ENCODE assay signal across 13 mouse cellular contexts in genomic region chr11:31362330-31362729, GRCm38 (mm10). TPM values are rescaled to one million over a fixed set of nuclear protein-coding genes. Genes with fewer than 3 reads are reported as not detected.
A peak's percentile ranks its signal among the peaks of the same experiment; 100 is the strongest.
DNase-seq lines count a peak whose midpoint lies in the region; ATAC-seq and TF ChIP-seq lines count a peak whose summit lies in the region.
"Had no signal": no experiment of that assay in that cellular context is flagged by ENCODE, and none has a peak within 500 bp of the region (broad histone marks: within the 10 kb centered on the region; RNA-seq: fewer than 3 reads in every experiment).

No protein-coding gene starts in this region.

- H3K9ac ChIP-seq in kidney, embryonic 16.5 days (replicated peaks; ENCODE audit: low read length) = no peak overlapping the region
- H3K9ac ChIP-seq in heart, adult 2 months (ENCODE audit: low read depth, low read length) = no peak overlapping the region
- no peak overlapping the region for H3K9ac ChIP-seq in limb, embryonic 15.5 days
- H3K9ac ChIP-seq: forebrain, postnatal 0 days; hindbrain, embryonic 14.5 days; liver, embryonic 14.5 days had no signal

- H3K4me1 ChIP-seq in kidney, adult 2 months (ENCODE audit: control insufficient read depth, insufficient read depth, low read length) = no peaks in the 10 kb centered on the region
- no peaks in the 10 kb centered on the region for H3K4me1 ChIP-seq in kidney, embryonic 16.5 days (ENCODE audit: insufficient read depth, low read length)
- peaks cover 4% of the 10 kb centered on the region for H3K4me1 ChIP-seq in heart, adult 2 months (ENCODE audit: control insufficient read depth, insufficient read depth, low read length)
- peaks cover 6% of the 10 kb centered on the region; the same call in 1 of the 2 replicates for H3K4me1 ChIP-seq in limb, embryonic 15.5 days

- no peak for TF ChIP-seq EP300 in heart, adult 2 months (IDR thresholded peaks at IDR 0.05; ENCODE audit: insufficient read depth, low read depth, low read length)

- DNase-seq in adrenal gland, postnatal 14 days = peak; percentile 14
- DNase-seq in adrenal gland, postnatal 36 days = no peak
- peak; percentile 49 for DNase-seq in kidney, adult 2 months
- peak; percentile 45 to 70 for DNase-seq in heart, adult 2 months
- DNase-seq in retina, postnatal 1 day = no peak
- DNase-seq in layer of hippocampus, adult 9-11 months = no peak
- DNase-seq: cerebellum, postnatal 36 days; forebrain, postnatal 0 days had no signal

- H3K4me3 ChIP-seq in kidney, adult 2 months (ENCODE audit: insufficient read depth, low read depth, low read length) = no peak overlapping the region
- no peak overlapping the region for H3K4me3 ChIP-seq in kidney, embryonic 16.5 days (ENCODE audit: low read length)
- no peak overlapping the region for H3K4me3 ChIP-seq in heart, adult 2 months
- no peak overlapping the region for H3K4me3 ChIP-seq in limb, embryonic 15.5 days

- no peaks in the 10 kb centered on the region for H3K36me3 ChIP-seq in kidney, adult 2 months (ENCODE audit: control insufficient read depth, insufficient read depth, low read length)
- H3K36me3 ChIP-seq in kidney, embryonic 16.5 days (ENCODE audit: insufficient read depth, low read length) = no peaks in the 10 kb centered on the region
- H3K36me3 ChIP-seq in heart, adult 2 months (ENCODE audit: control insufficient read depth, insufficient read depth, low read length) = no peaks in the 10 kb centered on the region
- H3K36me3 ChIP-seq in limb, embryonic 15.5 days = no peaks in the 10 kb centered on the region
- H3K36me3 ChIP-seq: G1E had no signal

- H3K4me2 ChIP-seq in kidney, embryonic 16.5 days (replicated peaks; ENCODE audit: low read depth, low read length) = no peak overlapping the region
- H3K4me2 ChIP-seq in limb, embryonic 15.5 days = no peak overlapping the region
- H3K4me2 ChIP-seq: hindbrain, embryonic 14.5 days had no signal

- H3K9me3 ChIP-seq in kidney, embryonic 16.5 days (ENCODE audit: low read length) = no peaks in the 10 kb centered on the region
- no peaks in the 10 kb centered on the region for H3K9me3 ChIP-seq in limb, embryonic 15.5 days
- H3K9me3 ChIP-seq: G1E had no signal

- no peak for ATAC-seq in kidney, embryonic 16.5 days (ENCODE audit: low FRiP score, low TSS enrichment)
- ATAC-seq in limb, embryonic 15.5 days (ENCODE audit: insufficient number of reproducible peaks, low FRiP score, low TSS enrichment, low read depth) = peak; percentile 44; the same call in 1 of the 2 replicates
- ATAC-seq: forebrain, postnatal 0 days had no signal

- H3K27me3 ChIP-seq in kidney, adult 2 months (replicated peaks; ENCODE audit: control insufficient read depth, insufficient read depth, low read length) = no peaks in the 10 kb centered on the region
- peaks cover 9% of the 10 kb centered on the region; the same call in 1 of the 2 replicates for H3K27me3 ChIP-seq in kidney, embryonic 16.5 days (ENCODE audit: insufficient read depth, low read length)
- H3K27me3 ChIP-seq in heart, adult 2 months (ENCODE audit: control insufficient read depth, insufficient read depth, low read length) = no peaks in the 10 kb centered on the region
- H3K27me3 ChIP-seq in limb, embryonic 15.5 days = peaks cover 18% of the 10 kb centered on the region

- 64% methylated on average over 3 of the region's 3 CpGs for WGBS in kidney, adult 2 months
- WGBS in kidney, embryonic 16.5 days = 68% methylated on average over 3 of the region's 3 CpGs
- WGBS in heart, adult 2 months = 32% methylated on average over 3 of the region's 3 CpGs
- WGBS in limb, embryonic 15.5 days = 61% methylated on average over 3 of the region's 3 CpGs

- no peak for TF ChIP-seq CTCF in kidney, adult 2 months (conservative IDR thresholded peaks at IDR 0.05; ENCODE audit: insufficient read depth, insufficient read length, low read depth, low read length)
- TF ChIP-seq CTCF in heart, adult 2 months (IDR thresholded peaks at IDR 0.05) = 0 out of 2 replicates have a peak, but pooled peaks have one; percentile 1

- intact Hi-C loops in heart, adult 2 months (cut with DNase I) = no loop called here

- no peaks in the 10 kb centered on the region for H3K79me2 ChIP-seq in heart, adult 2 months (replicated peaks; ENCODE audit: control insufficient read depth, insufficient read depth, low read length)

- no peak for TF ChIP-seq POLR2A in kidney, adult 2 months (IDR thresholded peaks at IDR 0.05; ENCODE audit: low read depth, low read length)
- no peak for TF ChIP-seq POLR2A in heart, adult 2 months (IDR thresholded peaks at IDR 0.05; ENCODE audit: insufficient read depth, low read depth, low read length)

- no peak overlapping the region for H3K27ac ChIP-seq in kidney, adult 2 months (ENCODE audit: insufficient read depth, low read depth, low read length)
- H3K27ac ChIP-seq in kidney, embryonic 16.5 days (ENCODE audit: low read length) = no peak overlapping the region
- H3K27ac ChIP-seq in heart, adult 2 months = no peak overlapping the region
- H3K27ac ChIP-seq in limb, embryonic 15.5 days = no peak overlapping the region
- H3K27ac ChIP-seq: hindbrain, embryonic 14.5 days; liver, embryonic 14.5 days had no signal

RNA-seq across cellular contexts. Expression of gene Stc2, which starts 7.5 kb away (rescaled TPM):
- total RNA-seq in adrenal gland, postnatal 14 days (2021) = 0.93 and 2.4 TPM in 2 replicates
- 1 to 10 TPM in 1 of 2 experiments, under 1 TPM in 1; 0.86 to 1.4 TPM for total RNA-seq in adrenal gland, postnatal 36 days (2021)
- polyA plus RNA-seq in kidney, adult 2 months (2012; rRNA removed) = 3.8 TPM in 2 replicates
- 2.8 and 3.6 TPM in 2 replicates for polyA plus RNA-seq in kidney, embryonic 16.5 days (2015; fragmentation: Nextera tagmentation; extraction: Ambion mirVana)
- 10 to 100 TPM; 14.1 to 20.7 TPM for total RNA-seq in heart, adult 2 months (2021)
- polyA plus RNA-seq in heart, adult 2 months (2012; rRNA removed) = 8.3 and 12.7 TPM in 2 replicates
- 2.9 and 3.0 TPM in 2 replicates for polyA plus RNA-seq in limb, embryonic 15.5 days (2015; fragmentation: Nextera tagmentation; extraction: Ambion mirVana)
- polyA plus RNA-seq: G1E had no signal

Comparison
In these comparisons a context has a peak if more than half of its experiments do, and no peak if none do; other contexts are left out.
1. DNase-seq: peak in adrenal gland, postnatal 14 days (single experiment), kidney, adult 2 months (single experiment) and heart, adult 2 months (2 of 2); none in adrenal gland, postnatal 36 days (0 of 2), retina, postnatal 1 day (single experiment) and layer of hippocampus, adult 9-11 months (single experiment).